Mouse (Mus musculus): ENCODE results near the gene Mmp1b.
"Not testable (repeated sequence)": the region's sequence is repeated elsewhere in the genome, so short reads cannot be mapped to it uniquely, and the experiment has no call there.

The Mmp1b gene

DNA sequence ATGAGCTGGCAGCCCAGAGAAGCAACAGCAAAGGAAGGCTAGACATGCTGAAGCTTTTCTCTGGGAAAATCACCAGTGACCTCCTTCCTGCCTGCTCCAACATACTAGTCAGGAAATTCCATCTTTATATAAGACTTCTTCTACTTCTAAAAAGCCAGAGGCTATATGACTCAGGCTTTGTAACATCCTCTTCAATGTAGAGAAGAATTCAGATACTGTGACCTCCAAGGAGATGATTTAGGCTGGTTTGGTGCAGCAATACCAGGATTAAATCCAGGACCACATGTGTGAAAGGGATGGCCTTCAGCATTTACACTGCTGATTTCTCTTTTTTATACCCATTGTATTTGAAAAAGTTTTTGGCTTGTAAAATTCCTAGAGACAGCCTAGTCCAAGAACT, at the start of gene Mmp1b:
Gene Mmp1b, minus strand, starts transcription at position 101 of the 400 bp plus-strand sequence.
- in situ Hi-C loops (cut with MboI, MseI) = no loop called here

DNA sequence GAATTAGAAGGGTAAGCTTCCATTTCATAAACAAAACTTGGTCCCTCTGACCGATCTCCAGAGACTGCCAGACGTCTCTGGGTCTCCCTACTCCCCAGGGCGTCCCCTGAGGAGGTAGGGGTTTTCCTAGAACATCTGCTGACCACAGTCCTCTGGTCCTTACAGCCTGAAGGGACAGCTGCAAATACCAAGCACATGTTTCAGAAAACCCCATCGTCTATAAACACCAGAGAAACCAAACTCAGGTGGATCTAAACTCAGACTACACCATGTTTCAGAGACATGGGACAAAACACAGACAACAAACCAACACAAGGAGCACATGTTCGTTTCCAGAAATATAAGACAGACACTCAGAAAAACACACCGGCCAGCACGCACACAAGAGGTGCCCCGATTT, 8.7 kb upstream of the Mmp1b start:
- in situ Hi-C loops (cut with MboI, MseI) = not testable (repeated sequence)

DNA sequence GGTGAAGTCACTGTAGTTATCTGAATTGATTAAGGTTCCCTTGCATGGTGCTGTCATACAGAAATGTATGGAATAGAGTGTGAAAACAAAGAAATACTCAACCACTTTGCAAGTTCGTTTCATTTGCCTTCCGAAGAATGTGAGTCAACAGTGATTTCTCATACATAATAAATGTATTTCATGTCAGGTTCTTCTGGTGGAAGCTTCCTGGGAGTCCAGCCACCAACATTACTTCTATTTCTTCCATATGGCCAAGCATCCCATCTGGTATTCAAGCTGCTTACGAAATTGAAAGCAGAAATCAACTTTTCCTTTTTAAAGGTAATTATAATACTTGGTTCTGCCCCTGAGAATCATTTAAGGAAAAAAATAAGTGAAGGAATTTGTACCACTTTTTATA, 33.3 kb downstream of the Mmp1b start:
- in situ Hi-C loops (cut with MboI, MseI) = no loop called here

DNA sequence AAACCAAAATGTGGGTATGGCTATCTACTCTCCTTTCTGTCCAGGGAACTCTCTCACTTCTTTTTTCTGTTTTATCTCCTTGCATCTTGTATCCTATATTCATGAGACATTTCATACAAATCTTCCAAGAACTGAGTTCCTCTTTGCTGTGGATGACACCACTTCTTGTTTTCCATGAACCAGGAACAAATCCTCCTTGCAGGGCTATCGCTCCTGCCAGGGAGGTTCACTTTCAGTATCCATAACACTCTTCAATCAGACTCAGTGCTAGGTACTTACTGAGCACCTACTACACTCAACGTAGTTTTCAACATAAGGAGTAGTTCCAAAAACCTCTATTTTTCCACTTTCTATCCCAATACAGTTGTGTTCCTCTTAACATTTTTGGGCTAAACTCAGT, 42.3 kb downstream of the Mmp1b start:
- in situ Hi-C loops (cut with MboI, MseI) = no loop called here

DNA sequence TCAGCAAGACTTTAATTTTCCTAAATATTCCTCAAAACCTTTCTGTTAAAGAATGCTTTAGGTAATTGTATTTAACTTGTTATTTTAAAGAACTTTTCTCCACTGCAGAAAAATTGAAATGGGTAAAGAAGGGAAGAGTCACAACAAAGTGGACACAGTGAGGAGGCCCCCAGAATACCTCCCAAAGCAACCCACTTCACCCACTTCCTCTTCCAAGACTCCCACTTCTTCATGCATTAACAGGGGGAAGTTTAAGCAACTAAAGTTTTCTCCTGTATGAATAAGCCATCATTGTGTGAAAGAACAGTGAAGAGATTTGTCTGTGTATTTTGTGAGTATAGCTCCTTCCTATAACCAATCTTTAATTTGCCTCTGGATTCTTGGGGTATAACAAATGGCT, 43.7 kb downstream of the Mmp1b start, which contains the start of gene Mmp12:
Gene Mmp12, plus strand, starts transcription at position 275 of the 400 bp plus-strand sequence.
- in situ Hi-C loops (cut with MboI, MseI) = no loop called here

DNA sequence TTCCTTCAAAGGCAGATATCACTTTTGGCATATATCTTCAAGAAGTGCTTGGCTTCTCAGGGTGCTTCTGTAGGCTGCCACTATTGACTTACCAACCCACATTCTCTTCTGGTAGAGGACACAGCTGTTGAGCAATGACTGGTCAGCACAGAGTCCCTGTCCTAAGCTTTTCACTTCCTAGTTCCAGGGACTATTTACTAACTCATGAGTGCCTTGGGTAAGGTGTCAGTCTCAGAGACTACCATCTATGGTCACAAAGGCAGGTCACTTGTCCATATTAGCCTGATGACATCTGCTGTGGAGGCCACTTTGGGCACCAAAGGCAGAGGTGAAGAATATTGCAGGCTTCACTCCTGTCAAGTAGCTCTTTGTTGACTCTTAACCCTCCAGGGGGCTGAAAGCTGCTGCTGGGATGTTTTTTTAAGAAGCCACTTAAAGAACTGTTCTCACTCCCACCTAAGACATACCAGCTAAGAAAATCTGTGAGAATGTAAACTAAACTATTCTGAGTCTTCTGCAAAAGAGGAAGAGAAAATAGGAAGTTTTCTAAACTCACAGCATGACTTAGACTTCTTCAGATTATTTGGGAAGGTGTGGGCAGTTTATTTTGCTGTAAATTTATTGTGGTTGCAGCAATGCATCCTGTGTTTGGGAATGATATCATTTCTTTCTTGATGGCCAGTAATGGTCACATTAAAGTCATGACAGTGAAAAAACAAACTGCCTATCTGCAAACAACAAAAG, 50.9 kb downstream of the Mmp1b start:
- in situ Hi-C loops (cut with MboI, MseI) = no loop called here

DNA sequence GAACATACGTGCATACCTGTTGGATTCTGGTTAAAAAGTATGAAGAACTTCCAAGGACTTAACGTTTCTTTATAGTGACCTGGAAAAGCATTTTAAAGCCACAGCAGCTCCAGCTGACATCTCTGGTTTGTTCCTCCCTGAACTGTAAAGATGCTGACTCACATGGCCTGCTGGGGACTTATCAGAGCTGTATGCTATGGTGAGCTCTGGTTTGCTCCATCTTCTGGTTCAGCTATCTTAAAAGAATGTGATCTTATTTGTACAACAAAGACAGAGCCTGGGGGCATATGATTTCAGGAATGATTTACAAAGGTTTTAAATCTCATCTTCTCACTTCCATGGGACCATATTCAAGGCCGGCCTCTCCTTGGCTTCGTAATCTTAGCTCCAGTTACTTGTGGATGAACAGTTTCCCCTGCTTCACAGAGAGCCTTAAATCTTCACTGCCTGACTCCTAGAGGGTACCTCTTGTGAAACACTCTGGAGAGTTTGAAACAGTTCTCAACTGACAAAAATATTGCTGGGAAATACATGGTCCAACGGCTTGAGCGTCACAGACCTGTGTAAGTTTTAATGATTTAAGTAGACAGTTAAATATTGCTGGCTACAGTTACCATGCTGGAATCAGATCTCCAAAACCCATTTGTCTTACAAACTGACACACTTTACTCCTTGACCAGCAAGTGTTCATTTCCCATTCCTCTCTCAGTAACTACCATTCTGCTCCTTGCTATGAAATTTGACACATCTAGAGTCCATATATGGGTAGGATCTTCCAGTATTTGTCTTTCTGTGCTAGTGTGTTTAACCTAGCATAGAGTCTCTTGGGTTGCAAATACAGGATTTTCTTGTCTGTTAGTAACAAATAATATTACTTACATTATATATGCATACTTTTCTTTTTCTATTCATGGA, 51.8 kb downstream of the Mmp1b start:
- in situ Hi-C loops (cut with MboI, MseI) = no loop called here

DNA sequence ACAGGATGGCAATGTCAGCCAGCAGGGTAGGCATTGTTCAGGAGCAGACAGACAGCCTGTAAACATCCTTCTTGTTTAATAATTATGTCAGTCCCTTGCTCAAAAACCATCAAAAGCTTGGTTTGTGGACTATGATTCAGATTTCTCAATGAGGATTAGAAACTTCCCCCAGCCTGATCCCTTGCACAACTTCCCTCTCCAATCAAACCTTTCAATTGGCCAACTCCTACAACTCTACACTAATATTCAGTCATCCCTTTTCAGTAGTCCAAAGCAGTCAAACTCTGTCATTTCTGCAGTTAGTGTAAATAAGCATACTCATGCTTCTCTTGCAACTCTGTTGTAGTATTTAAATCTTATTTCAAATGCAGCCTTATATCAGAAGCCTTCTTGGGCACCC, 56.0 kb downstream of the Mmp1b start:
- in situ Hi-C loops (cut with MboI, MseI) = no loop called here

Measured in T-helper 17 cell (primary cell).